Mouse (Mus musculus): Measurements from ENCODE around the gene Ripk1.

Ripk1 gene

GRCm38 (mm10) chr13:34002058-34003006, at the start of gene Ripk1, which contains the start of gene Serpinb6a:
Gene Ripk1 (plus strand): TSS chr13:34002363.
Gene Serpinb6a (minus strand): TSS chr13:34002794.
- DNase-seq: peak; percentile 97

GRCm38 (mm10) chr13:33952947-33953346, 49.2 kb upstream of the Ripk1 start:
- no peak for DNase-seq

GRCm38 (mm10) chr13:33956571-33957421, 45.4 kb upstream of the Ripk1 start:
- DNase-seq: peak; percentile 33

- no peak for DNase-seq
Measured at GRCm38 (mm10) chr13:33959771-33960170, 42.4 kb upstream of the Ripk1 start.

- DNase-seq: peak; percentile 43
Measured at GRCm38 (mm10) chr13:33964206-33965046, 37.7 kb upstream of the Ripk1 start, which contains the start of gene Nqo2. Gene Nqo2 (plus strand): TSS chr13:33964687.

GRCm38 (mm10) chr13:33965056-33966024, 36.8 kb upstream of the Ripk1 start:
- no peak for DNase-seq

- no peak for DNase-seq
Measured at GRCm38 (mm10) chr13:33966025-33966412, 36.1 kb upstream of the Ripk1 start.

GRCm38 (mm10) chr13:33966574-33966973, 35.6 kb upstream of the Ripk1 start:
- no peak for DNase-seq

- DNase-seq: no peak
Measured at GRCm38 (mm10) chr13:33989625-33990024, 12.5 kb upstream of the Ripk1 start.

GRCm38 (mm10) chr13:33995197-33995596, 7.0 kb upstream of the Ripk1 start:
- peak; percentile 63 for DNase-seq

- peak; percentile 26 for DNase-seq
Measured at GRCm38 (mm10) chr13:34003058-34003457, 895 bp downstream of the Ripk1 start.

- DNase-seq: no peak
Measured at GRCm38 (mm10) chr13:34007234-34007633, 5.1 kb downstream of the Ripk1 start.

- DNase-seq: no peak
Measured at GRCm38 (mm10) chr13:34016927-34017569, 14.9 kb downstream of the Ripk1 start.

GRCm38 (mm10) chr13:34018521-34018920, 16.4 kb downstream of the Ripk1 start:
- DNase-seq: no peak

- no peak for DNase-seq
Measured at GRCm38 (mm10) chr13:34021998-34022397, 19.8 kb downstream of the Ripk1 start.

GRCm38 (mm10) chr13:34032041-34032440, 29.9 kb downstream of the Ripk1 start:
- DNase-seq: no peak

GRCm38 (mm10) chr13:34035424-34035823, 33.3 kb downstream of the Ripk1 start:
- no peak for DNase-seq

- no peak for DNase-seq
Measured at GRCm38 (mm10) chr13:34036726-34037125, 34.6 kb downstream of the Ripk1 start.

GRCm38 (mm10) chr13:34037172-34038055, 35.3 kb downstream of the Ripk1 start, which contains the start of gene Bphl:
Gene Bphl (plus strand): TSS chr13:34037597.
- DNase-seq: peak; percentile 95

- DNase-seq: no peak
Measured at GRCm38 (mm10) chr13:34038056-34038432, 35.9 kb downstream of the Ripk1 start.
